Mouse (Mus musculus) stomach, postnatal 0 days (tissue): ENCODE measurements at regions not wholly inside any gene's neighbourhood (a gene's known extent, or its start where the extent isn't known, plus 50 kb on each side); places are given as distances from the start of the nearest gene placed in this dataset.

ENCODE experiments used
- CTCF ChIP-seq: IDR thresholded peaks from 2 replicates; pipeline ENCODE4 v1.5.1; 2016; ENCODE audit warnings: antibody characterized with exemption, low read depth, mild to moderate bottlenecking, moderate library complexity
- EP300 ChIP-seq: optimal IDR thresholded peaks from 2 replicates; pipeline ENCODE3; 2016; ENCODE audit warnings: antibody characterized with exemption

GRCm38 (mm10) chr14:110078351-110078750 lies 676.6 kb downstream of the Slitrk6 start:
- TF ChIP-seq CTCF = no peak
- TF ChIP-seq EP300 = no peak
